Comparison of ENCODE assay signal across 7 mouse cellular contexts in the genomic region with DNA sequence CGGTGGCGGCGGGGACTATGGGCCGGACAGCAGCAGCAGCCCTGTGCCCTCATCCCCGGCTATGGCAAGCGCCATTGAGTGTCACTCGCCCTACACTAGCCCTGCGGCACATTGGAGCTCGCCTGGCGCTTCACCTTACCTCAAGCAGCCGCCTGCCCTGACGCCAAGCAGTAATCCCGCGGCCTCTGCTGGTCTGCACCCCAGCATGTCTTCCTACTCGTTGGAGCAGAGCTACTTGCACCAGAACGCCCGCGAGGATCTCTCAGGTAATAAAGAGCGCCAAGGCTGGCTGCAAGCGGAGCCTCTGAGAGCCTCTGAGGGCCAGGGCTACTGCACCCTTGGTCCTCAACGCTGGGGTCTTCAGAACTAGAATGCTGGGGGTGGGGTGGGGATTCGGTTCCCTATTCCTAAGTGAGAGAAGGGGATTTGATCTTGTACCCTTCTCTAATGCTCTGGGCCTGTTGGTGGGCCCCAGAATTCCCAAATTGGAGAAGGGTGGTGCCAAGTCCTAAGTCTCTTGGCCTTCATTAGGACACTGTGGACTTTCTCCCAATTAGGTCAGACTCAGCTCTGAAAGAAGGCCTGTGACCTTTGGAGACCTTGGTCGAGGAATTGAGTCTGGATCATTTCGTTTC. TPM values are rescaled to one million over a fixed set of nuclear protein-coding genes. Genes with fewer than 3 reads are reported as not detected.
A peak's percentile ranks its signal among the peaks of the same experiment; 100 is the strongest.
DNase-seq lines count a peak whose midpoint lies in the region; ATAC-seq and TF ChIP-seq lines count a peak whose summit lies in the region.

No protein-coding gene starts in this region.

- H3K4me3 ChIP-seq in lung, adult 2 months (replicated peaks; ENCODE audit: extremely low read depth, low read depth, low read length), result peak overlapping the region; percentile 57
- H3K4me3 ChIP-seq in embryonic facial prominence, embryonic 15.5 days (replicated peaks), result peak overlapping the region; percentile 55
- H3K4me3 ChIP-seq in limb, embryonic 11.5 days (ENCODE audit: low read depth, low read length), result peak overlapping the region; percentile 28
- peak overlapping the region; percentile 58 for H3K4me3 ChIP-seq in stomach, embryonic 15.5 days (replicated peaks)

- H3K27ac ChIP-seq in embryonic facial prominence, embryonic 15.5 days (replicated peaks), result 0 out of 2 replicates have a peak overlapping the region, but pooled peaks have one; percentile 2
- H3K27ac ChIP-seq in limb, embryonic 11.5 days (replicated peaks; ENCODE audit: low read depth, low read length), result no peak overlapping the region
- peak overlapping the region; percentile 74; the same call in 1 of the 2 replicates for H3K27ac ChIP-seq in stomach, embryonic 15.5 days

- H3K9ac ChIP-seq in embryonic facial prominence, embryonic 15.5 days, result peak overlapping the region; percentile 39
- no peak overlapping the region for H3K9ac ChIP-seq in limb, embryonic 11.5 days (ENCODE audit: low read length)
- H3K9ac ChIP-seq in stomach, embryonic 15.5 days, result peak overlapping the region; percentile 66

- no peaks in the 10 kb centered on the region; the same call in none of the 2 replicates for H3K4me1 ChIP-seq in lung, adult 2 months (ENCODE audit: control insufficient read depth, insufficient read depth, low read length)
- peaks cover 41% of the 10 kb centered on the region for H3K4me1 ChIP-seq in embryonic facial prominence, embryonic 15.5 days
- H3K4me1 ChIP-seq in limb, embryonic 11.5 days (ENCODE audit: control insufficient read depth, insufficient read depth, low read length), result peaks cover 41% of the 10 kb centered on the region
- peaks cover 31% of the 10 kb centered on the region for H3K4me1 ChIP-seq in stomach, embryonic 15.5 days

- H3K4me2 ChIP-seq in embryonic facial prominence, embryonic 15.5 days (replicated peaks), result peak overlapping the region; percentile 94
- H3K4me2 ChIP-seq in limb, embryonic 11.5 days (ENCODE audit: low read depth, severe bottlenecking), result peak overlapping the region; percentile 79
- H3K4me2 ChIP-seq in stomach, embryonic 15.5 days, result peak overlapping the region; percentile 84

- H3K36me3 ChIP-seq in embryonic facial prominence, embryonic 15.5 days, result no peaks in the 10 kb centered on the region
- H3K36me3 ChIP-seq in limb, embryonic 11.5 days (ENCODE audit: control insufficient read depth, insufficient read depth, low read length), result no peaks in the 10 kb centered on the region
- H3K36me3 ChIP-seq in stomach, embryonic 15.5 days, result no peaks in the 10 kb centered on the region

- DNase-seq in lung, adult 2 months, result no peak
- no peak for DNase-seq in lung, postnatal 36 days
- DNase-seq in limb, embryonic 11.5 days (ENCODE audit: low spot score), result peak; percentile 67
- DNase-seq in B cell, adult 2 months, result no peak
- no peak for DNase-seq in adrenal gland, postnatal 25 days

- no peak for TF ChIP-seq CTCF in lung, adult 2 months (IDR thresholded peaks at IDR 0.05; ENCODE audit: insufficient read depth, low read length)

- TF ChIP-seq POLR2A in lung, adult 2 months (IDR thresholded peaks at IDR 0.05; ENCODE audit: borderline replicate concordance, extremely low read depth, low read depth, low read length), result no peak

- WGBS in lung, adult 2 months, result 9% methylated on average over 24 of the region's 24 CpGs
- 3% methylated on average over 24 of the region's 24 CpGs for WGBS in embryonic facial prominence, embryonic 15.5 days
- WGBS in limb, embryonic 11.5 days, result under 1% methylated on average over 24 of the region's 24 CpGs
- 3% methylated on average over 24 of the region's 24 CpGs for WGBS in stomach, embryonic 15.5 days

- H3K27me3 ChIP-seq in embryonic facial prominence, embryonic 15.5 days, result peaks cover 94% of the 10 kb centered on the region
- peaks cover 93% of the 10 kb centered on the region for H3K27me3 ChIP-seq in limb, embryonic 11.5 days (ENCODE audit: control insufficient read depth, insufficient read depth, low read length)
- H3K27me3 ChIP-seq in stomach, embryonic 15.5 days (replicated peaks), result peaks cover 80% of the 10 kb centered on the region

- no peak for ATAC-seq in embryonic facial prominence, embryonic 15.5 days (ENCODE audit: insufficient number of reproducible peaks, low FRiP score, low TSS enrichment, low read depth)
- ATAC-seq in limb, embryonic 11.5 days (ENCODE audit: insufficient number of reproducible peaks, low FRiP score, low TSS enrichment, low read depth), result no peak
- no peak for ATAC-seq in stomach, embryonic 15.5 days (ENCODE audit: insufficient read depth, low FRiP score, low read depth)

- no peaks in the 10 kb centered on the region for H3K9me3 ChIP-seq in embryonic facial prominence, embryonic 15.5 days (replicated peaks)
- H3K9me3 ChIP-seq in limb, embryonic 11.5 days (ENCODE audit: control insufficient read depth, low read length), result no peaks in the 10 kb centered on the region
- H3K9me3 ChIP-seq in stomach, embryonic 15.5 days, result no peaks in the 10 kb centered on the region

RNA-seq across cellular contexts. Expression of a gene that starts 1.5 kb away (rescaled TPM):
- polyA plus RNA-seq in lung, adult 2 months (2012; rRNA removed), result 64.7 and 69.8 TPM in 2 replicates
- 4.8 and 5.8 TPM in 2 replicates for polyA plus RNA-seq in embryonic facial prominence, embryonic 15.5 days (2015; fragmentation: Nextera tagmentation; extraction: Ambion mirVana)
- 0.20 and 0.71 TPM in 2 replicates for polyA plus RNA-seq in limb, embryonic 11.5 days (2014; fragmentation: Nextera tagmentation; extraction: Ambion mirVana)
- 17.5 and 19.0 TPM in 2 replicates for polyA plus RNA-seq in stomach, embryonic 15.5 days (2015; fragmentation: Nextera tagmentation; extraction: Ambion mirVana)
- total RNA-seq in adrenal gland, postnatal 25 days (2021), result not detected in 2 replicates
